Mouse (Mus musculus): ENCODE measurements around the gene Pygl.
"Not testable (repeated sequence)": the region's sequence is repeated elsewhere in the genome, so short reads cannot be mapped to it uniquely, and the experiment has no call there.

The Pygl gene

DNA sequence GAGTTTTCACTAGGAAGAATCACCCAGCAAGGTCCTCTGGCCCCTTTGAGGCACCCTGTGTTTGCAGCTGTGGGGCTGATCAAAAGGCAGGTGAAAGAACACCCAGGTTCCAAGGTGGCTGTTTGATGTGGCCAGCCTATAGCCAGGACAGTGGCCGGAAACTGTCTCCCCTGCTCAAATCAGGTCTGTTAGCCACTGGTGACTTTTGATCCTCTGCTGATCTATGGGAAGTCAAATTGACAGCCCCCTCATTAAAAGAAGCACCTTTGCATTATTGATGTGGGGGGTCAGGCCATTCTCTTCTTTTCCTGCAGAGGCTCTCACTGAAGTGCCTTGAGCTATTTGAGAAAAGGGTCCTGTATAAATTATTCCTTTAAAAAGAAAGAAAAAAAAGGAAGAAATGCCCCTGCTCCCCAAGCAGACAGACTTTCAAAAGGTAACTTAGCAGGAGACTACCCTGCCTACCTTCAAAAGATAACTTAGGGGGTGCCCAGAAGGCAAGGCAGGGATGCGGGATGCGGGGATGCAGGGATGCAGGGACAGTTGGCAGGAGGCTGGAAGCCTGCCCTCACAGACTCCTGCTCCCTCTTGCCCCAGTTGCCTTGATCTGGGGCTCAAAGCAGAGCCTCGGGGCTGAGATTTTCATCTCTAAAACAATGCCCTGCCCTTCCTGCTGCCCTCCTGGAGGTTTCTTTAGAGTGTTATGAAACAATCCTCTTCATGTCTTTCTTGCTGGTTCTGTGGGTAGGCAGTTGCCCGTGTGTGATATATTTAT lies 73.8 kb downstream of the Pygl start:
- no peak for DNase-seq (ENCODE audit: low read depth, low spot score)

DNA sequence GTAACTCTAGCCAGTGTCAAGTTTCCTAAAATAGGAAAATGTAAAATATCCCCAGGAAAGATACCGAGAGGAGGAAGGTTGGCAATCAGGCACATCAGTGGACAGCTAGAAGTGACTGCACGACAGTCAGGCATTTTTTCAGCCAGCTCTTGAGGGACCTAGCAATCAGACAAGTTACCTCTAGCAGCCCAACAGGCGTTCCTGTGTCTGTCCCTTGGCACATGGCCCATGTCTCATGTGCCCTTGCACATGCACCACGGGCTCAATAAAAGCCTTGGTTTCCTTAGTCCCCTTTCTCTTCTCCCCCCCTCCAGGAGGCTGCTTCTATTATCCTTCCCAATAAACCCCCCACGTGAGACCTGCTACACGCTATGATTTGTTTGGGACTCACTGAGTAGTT lies 75.1 kb downstream of the Pygl start:
- peak; percentile 35 for DNase-seq (ENCODE audit: low read depth, low spot score)

DNA sequence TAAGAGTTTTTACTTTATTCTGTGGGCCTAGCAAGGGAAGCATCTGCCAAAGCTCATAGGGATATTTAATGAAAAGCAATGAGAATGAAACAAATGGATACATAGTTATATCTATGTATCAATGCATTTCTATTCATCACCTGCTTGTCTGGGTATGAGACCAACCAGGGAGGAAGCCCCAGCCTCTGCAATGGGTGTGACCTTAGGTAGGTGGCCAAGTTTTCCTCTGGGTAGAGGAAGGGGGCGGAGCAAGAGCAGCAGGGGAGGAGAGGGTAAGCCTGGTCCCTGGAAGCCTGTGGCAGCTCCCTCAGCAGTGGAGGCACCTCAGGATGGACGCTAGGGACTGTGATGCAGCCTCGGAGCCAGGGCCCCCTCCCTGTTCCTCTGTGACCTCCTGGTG lies 77.4 kb downstream of the Pygl start, which contains the start of gene Abhd12b:
Gene Abhd12b (plus strand): TSS at position 301 of the 400 bp plus-strand sequence.
- DNase-seq (ENCODE audit: low read depth, low spot score) = no peak

DNA sequence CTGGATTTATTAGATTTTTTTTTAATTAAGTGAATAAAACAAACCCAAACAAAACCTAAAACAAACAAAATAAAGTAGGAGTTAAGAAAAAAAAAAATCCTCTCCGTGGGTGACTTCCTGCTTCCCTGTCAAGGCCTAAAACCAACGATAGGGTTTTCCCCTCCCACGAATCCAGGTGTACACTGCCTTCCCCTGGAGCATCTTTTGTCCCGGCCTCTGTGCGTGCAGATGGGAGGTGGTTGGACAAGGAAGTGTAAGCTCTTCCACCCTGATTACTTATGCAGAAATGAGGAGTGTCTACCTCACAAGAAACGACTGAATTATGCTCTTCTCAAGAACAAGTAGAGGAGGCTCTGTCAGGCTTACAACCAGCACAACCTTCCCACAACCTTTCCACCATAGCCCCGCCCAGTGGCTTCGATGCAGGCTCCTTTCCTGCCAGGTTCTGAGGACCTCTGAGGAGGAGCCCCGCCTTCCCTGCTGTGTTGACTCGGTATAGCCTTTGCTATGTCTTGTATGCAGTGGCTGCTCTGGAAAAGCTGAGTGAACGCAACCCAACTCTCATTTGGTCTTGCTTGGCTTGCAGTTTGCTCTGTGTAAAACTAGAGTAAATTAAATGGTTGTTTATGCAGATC lies 82.5 kb downstream of the Pygl start:
- DNase-seq (ENCODE audit: low read depth, low spot score) = no peak

DNA sequence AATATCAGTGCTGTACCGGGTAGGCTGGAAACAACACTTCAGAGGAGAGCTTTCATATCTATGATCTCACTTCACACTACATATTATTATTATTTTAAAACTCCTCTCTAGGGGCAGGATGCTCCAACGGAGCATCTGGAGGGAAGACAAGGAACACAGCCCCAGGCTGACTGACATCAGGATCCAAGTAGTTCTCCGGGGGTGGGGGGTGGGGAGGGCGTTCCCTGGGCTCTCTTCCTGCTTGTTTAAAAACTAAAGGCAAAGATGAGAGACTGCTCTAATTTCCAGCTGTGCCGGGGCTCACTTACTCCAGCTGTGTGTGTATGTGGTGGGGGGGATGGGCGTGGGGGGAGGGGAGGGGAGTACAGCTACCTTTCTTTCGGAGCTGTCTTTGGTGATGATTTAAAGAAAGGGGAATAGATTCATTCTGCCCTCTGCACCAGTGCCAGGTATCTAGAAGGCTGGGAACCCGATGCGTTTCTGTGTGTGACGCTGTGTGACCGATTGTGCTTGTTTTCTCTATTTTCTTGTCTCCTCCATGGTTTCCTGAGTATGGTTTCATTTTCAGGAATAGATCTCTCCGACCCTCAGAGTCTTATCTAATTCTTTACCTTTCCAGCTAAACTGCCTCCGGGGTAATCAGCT lies 83.2 kb downstream of the Pygl start:
- no peak for DNase-seq (ENCODE audit: low read depth, low spot score)

DNA sequence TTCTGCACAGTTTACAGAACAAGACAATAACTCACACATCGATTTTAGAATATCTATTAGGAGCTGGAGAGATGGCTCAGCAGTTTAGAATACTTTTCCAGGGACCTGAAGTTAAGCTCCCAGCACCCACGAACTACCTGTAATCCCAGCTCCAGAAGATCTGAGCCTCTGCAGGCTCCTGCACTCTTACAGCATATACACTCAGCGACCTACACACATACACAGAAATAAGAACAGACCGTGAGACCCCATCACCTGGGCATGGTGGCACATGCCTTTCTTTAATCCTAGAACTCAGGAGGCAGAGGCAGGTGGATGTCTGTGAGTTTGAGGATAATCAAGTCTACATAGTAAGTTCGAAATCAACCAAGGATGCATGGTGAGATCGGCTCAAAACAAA lies 85.7 kb downstream of the Pygl start:
- DNase-seq (ENCODE audit: low read depth, low spot score) = no peak

DNA sequence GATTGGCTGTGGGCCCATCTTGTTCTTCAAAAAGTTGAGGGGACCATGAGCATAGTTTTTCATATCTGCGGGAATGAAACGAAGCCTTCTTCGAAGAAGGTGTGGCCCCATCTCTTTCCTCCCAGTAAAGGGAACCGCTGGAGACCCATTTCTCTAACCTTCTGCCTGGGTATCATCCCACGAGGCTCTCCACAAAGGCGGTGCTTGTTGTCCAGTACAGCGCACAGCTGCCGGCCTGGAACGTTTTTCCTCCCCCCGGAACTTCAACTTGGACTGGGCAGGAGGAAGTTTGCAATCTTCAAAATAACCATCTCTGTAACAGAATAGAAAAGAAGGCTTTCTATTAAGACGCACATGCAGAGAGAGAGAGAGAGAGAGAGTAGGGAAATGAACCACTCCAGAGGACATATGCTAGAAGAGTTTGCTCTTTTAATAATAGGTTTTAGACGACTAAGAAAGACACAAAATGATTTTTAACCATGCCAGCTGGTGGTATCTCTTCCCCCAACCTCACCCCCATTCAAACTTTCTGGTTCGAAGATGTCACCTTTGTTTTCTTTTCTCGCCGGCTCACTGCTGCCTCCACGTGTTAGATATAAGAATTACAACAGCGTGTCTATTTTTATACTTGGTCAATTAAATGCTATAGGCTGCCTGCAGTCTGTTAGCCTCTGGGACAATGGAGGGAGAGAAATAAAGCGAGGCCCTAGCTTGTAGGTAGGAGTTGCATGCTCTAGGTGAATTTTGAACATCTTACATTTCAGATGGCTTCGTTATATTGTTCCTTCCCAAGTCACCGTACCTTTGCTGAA lies 86.4 kb downstream of the Pygl start:
- peak; percentile 77 for DNase-seq (ENCODE audit: low read depth, low spot score)

DNA sequence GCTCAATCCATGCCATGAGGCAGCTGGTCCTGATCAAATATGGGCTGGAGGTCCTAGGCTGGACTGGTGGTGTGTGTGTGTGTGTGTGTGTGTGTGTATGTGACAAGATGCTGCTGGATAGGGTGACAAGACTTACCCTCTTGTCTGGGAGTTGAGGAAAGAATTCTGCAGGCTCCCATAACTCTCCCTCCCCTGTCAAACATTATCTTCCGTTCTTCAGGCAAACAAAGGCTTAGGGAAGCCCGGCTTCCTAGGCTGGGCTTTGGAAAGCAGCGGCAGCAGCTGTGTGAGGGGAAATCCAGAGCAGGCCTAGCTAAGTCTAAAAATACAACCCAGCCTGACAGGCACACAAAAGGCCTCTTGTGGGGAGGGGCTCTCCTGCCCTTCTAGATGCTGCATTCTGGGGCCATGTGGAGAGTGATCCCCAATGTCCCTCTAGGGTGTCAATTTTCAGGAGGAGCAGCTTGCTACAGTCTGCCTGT lies 87.1 kb downstream of the Pygl start:
- not testable (repeated sequence) for DNase-seq (ENCODE audit: low read depth, low spot score)

DNA sequence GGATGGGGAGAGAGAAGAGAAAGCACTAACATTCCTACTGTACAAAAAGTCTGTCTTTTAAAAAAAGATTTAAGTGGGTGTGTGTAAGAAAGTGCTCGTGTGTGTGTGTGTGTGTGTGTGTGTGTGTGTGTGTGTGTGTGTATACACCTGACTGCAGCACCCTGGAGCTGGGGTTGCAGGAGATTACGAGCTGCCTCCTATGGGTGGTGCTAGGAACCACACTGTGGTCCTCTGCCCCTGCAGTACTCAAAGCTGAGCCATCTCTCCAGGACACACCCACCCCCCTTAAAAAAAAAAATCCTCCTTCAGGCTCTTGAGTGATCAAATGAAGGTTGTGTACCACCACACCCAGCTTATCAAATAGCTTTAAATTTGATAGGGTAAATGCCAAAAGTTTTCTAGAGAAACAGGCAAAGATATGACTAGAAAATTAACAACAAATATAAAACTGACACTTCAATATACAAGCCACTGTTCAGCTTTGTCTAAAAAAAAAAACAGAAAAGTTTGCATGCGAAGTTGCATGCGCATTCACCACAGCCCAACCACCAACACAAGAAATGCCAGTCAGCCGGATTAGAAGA lies 90.2 kb downstream of the Pygl start:
- peak; percentile 34 for DNase-seq (ENCODE audit: low read depth, low spot score)
